Mouse (Mus musculus) right cerebral cortex, postnatal 36 days (tissue): ENCODE data around the gene Gm11114.
A peak's percentile ranks its signal among the peaks of the same experiment; 100 is the strongest.

ENCODE experiments used
- DNase-seq, 2 experiments: peaks; one replicate each; pipeline ENCODE4 v3.0.0; 2022; ENCODE audit warnings: low spot score in 2 of 2, mixed read lengths in 1 of 2

Gm11114 gene

GRCm38 (mm10) chr9:85312473-85312872, at the start of gene Gm11114:
Gene Gm11114 (plus strand): TSS chr9:85312773.
- no peak for DNase-seq

DNA sequence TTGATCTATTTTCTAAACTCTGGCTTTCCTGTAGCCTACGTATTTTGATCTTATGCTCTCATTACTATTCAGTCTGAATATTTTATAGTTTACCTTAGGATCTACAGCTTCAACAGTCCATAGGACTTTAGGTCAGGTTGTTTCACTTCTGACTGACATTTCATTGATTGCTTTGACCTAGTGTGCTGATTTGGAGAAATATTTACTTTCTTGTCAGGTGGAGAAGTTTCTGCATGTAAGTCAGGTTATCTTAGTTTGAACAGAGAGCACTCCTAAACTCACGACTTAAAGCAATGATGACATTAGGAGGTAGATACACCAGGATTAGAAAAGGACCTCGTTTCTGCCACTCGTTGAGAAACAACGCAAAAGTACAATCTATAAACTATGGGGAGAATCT, 45.7 kb upstream of the Gm11114 start:
- DNase-seq: no peak

DNA sequence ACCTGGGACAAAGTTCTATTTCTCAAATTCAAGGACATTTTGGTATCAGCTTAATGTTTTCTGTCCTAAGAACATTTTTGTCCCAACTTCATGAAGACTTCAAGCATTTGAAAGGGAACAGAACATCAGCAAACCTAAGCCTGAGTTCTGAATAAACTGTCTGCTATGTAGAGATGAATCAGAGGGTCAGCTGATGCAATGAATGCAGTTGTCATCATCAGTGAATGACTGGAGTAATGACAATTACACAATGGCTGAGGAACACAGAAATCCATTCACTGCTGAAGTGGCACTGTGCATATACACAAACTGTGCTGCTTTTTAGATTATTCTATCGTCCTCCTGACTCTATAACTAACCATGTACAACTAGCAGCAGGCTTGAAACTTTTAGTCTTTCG, 38.5 kb upstream of the Gm11114 start:
- DNase-seq: no peak

- no peak for DNase-seq
Observed at GRCm38 (mm10) chr9:85302849-85303248, 9.7 kb upstream of the Gm11114 start.

GRCm38 (mm10) chr9:85303378-85303777, 9.2 kb upstream of the Gm11114 start:
- DNase-seq: no peak

- DNase-seq: no peak
Observed at GRCm38 (mm10) chr9:85316122-85316521, 3.5 kb downstream of the Gm11114 start.

GRCm38 (mm10) chr9:85320167-85320951, 7.8 kb downstream of the Gm11114 start:
- DNase-seq: no peak

DNA sequence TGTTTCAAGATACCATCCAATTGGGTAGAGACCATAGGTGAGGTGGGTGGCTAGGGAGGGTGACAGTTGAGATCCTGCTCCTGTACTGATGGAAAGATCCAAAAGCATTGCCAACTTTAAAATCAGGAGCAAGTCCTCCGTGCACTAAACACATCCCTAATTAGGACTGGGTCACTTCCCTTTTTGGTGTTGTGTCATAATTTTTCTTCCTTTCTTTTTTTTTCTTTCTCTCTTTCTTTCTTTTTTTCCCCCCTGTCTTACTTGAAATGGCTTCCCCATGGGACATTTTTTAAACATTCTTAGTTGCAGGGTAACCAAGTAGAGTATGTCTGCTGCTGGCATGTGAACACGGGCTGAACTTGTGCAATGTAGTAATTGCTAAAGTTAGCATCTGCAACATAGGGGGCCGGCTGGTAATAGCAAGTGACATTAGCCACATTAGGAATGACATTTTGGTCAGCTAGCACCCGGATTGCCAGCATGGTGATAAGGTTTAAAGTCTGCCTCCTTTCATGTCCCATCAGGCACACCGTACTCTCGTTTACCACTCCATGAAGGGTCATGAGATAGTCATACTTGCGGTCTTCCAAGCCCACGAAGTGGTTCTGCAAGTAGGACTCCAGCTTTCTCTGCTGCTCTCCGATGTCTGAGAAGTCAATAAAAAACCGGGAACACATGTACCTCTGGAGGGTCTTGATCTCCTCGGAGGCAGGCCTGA, 11.7 kb downstream of the Gm11114 start:
- no peak for DNase-seq

GRCm38 (mm10) chr9:85325201-85325868, 12.8 kb downstream of the Gm11114 start:
- no peak for DNase-seq

GRCm38 (mm10) chr9:85326292-85327241, 14.0 kb downstream of the Gm11114 start:
- DNase-seq: no peak

DNA sequence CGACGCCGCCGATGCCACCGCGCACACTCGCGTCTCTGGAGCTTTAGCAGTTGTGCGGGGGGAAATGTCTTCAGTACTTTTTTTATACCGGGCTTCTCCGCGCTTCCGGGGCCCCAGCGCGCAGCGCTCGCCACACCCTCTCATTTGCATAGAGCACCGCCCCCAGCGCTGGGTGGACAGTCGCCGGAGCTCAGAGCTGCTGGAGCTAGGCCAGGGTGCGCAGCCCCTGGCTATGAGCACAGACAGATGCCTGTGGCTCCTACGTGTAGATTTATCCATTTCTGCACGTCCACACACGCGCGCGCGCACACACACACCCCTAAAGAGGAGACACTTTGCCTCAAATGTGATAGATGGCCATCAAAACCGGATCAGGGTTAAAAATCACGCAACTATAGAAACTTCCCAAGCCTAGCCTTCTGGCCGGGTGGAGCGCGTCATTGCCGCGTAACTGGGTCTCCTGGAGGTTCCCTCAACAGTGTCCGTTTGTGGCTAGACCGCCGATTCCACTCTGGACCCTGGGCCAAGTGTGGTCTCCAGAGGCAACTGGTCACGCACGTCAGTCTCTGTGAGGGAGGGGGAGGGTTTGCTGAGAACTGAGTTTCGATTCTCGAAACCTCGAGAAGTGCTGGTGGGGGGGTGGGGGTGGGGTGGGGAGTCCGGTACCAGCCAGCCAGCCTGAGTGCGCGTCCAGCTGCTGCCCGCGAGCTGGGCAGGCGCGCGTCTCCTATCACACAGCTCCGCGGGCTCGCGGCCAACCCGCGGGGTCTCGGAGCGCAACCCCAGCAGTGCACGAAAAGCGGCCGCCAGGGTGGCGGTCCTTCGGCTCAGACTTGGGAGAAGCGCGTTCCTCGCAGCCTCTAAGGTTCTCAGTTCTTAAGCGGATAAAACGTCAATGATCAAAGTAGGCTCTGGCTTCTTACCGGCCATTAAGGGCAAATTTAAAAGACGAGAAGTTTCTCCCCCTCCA, 15.0 kb downstream of the Gm11114 start, which contains the start of gene Tent5a:
Tent5a (minus strand) TSS at position 107 of the 970 bp plus-strand sequence.
- peak; percentile 25 to 30 for DNase-seq

DNA sequence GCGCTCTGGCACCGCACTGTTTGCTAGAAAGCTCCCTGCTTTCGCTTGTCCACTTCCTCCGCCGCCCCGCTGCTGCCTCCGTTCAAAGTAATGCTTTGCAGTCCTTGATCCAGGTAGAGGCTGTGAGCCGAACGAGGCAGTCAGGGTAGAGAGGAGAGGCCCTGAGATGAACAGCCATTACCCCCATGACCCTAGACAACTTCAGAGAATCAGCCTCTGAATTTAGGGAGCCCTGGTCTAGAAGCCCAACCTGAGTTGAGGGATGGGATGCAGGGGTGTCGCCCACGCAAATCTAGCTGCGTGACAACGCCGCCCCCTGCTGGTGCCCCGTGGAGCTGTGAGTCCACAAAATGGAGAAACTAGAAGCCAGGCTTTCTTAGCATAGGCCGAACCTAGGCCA, 15.7 kb downstream of the Gm11114 start:
- DNase-seq: peak; percentile 59 to 72

GRCm38 (mm10) chr9:85331521-85331920, 18.9 kb downstream of the Gm11114 start:
- DNase-seq: peak in 1 of 2 experiments; percentile 3

GRCm38 (mm10) chr9:85336046-85336445, 23.5 kb downstream of the Gm11114 start:
- no peak for DNase-seq

- DNase-seq: no peak
Observed at GRCm38 (mm10) chr9:85340303-85340702, 27.7 kb downstream of the Gm11114 start.

- DNase-seq: no peak
Observed at GRCm38 (mm10) chr9:85342892-85343785, 30.6 kb downstream of the Gm11114 start.

- DNase-seq: no peak
Observed at GRCm38 (mm10) chr9:85347823-85348523, 35.4 kb downstream of the Gm11114 start.

DNA sequence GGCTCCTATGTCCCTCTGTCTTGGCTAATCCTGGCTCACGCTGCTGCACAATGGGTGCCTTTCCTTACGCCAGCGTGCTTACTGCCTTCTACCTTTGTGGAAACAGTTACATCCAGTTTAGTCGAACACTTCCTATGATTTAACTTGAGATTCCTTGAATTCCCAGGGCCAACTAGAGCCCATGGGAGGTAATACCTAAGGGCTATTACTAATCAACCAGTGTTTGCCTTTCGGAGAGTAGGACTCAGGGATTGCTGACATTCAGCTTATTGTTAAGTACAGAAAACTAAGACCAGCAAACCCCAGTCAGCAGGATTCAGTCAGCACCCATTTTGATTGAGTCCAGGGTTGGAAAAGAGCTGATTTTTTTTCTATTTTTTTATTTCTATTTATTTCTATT, 43.0 kb downstream of the Gm11114 start:
- no peak for DNase-seq
